8 mouse cellular contexts compared by ENCODE assay signal in genomic region chr8:119838100-119838982, GRCm38 (mm10). TPM values are rescaled to one million over a fixed set of nuclear protein-coding genes. Genes with fewer than 3 reads are reported as not detected.
A peak's percentile ranks its signal among the peaks of the same experiment; 100 is the strongest.
DNase-seq lines count a peak whose midpoint lies in the region; ATAC-seq and TF ChIP-seq lines count a peak whose summit lies in the region.

No protein-coding gene starts in this region.

- no peak overlapping the region for H3K9ac ChIP-seq in lung, postnatal 0 days (replicated peaks; ENCODE audit: low read depth)
- no peak overlapping the region; the same call in 1 of the 2 replicates for H3K9ac ChIP-seq in embryonic facial prominence, embryonic 15.5 days
- H3K9ac ChIP-seq in kidney, postnatal 0 days (ENCODE audit: low read depth, low read length): peak overlapping the region; percentile 76; the same call in 1 of the 2 replicates

- WGBS in lung, postnatal 0 days: 53% methylated on average over 19 of the region's 19 CpGs
- 69% methylated on average over 19 of the region's 19 CpGs for WGBS in embryonic facial prominence, embryonic 15.5 days
- 42% methylated on average over 19 of the region's 19 CpGs for WGBS in kidney, postnatal 0 days

- peak overlapping the region; percentile 51; the same call in 1 of the 2 replicates for H3K27ac ChIP-seq in lung, postnatal 0 days (ENCODE audit: low read length)
- peak overlapping the region; percentile 55 for H3K27ac ChIP-seq in embryonic facial prominence, embryonic 15.5 days (replicated peaks)
- peak overlapping the region; percentile 73 for H3K27ac ChIP-seq in kidney, postnatal 0 days

- no peak for TF ChIP-seq CTCF in lung, postnatal 0 days (IDR thresholded peaks at IDR 0.05)
- TF ChIP-seq CTCF in kidney, postnatal 0 days (IDR thresholded peaks at IDR 0.05; ENCODE audit: low read depth): no peak

- intact Hi-C loops in left cerebral cortex, postnatal 14 days (cut with DNase I): no loop called here

- no peaks in the 10 kb centered on the region for H3K36me3 ChIP-seq in lung, postnatal 0 days (ENCODE audit: insufficient read depth, low read length)
- 0 out of 2 replicates have a peak, but pooled peaks cover 4% of the 10 kb centered on the region for H3K36me3 ChIP-seq in embryonic facial prominence, embryonic 15.5 days
- 0 out of 2 replicates have a peak, but pooled peaks cover 2% of the 10 kb centered on the region for H3K36me3 ChIP-seq in kidney, postnatal 0 days (ENCODE audit: insufficient read depth, low read length)

- no peaks in the 10 kb centered on the region for H3K27me3 ChIP-seq in lung, postnatal 0 days (replicated peaks; ENCODE audit: insufficient read depth, low read length)
- no peaks in the 10 kb centered on the region for H3K27me3 ChIP-seq in embryonic facial prominence, embryonic 15.5 days
- no peaks in the 10 kb centered on the region for H3K27me3 ChIP-seq in kidney, postnatal 0 days (ENCODE audit: insufficient read depth, low read length)

- peaks cover 14% of the 10 kb centered on the region; the same call in 1 of the 2 replicates for H3K4me1 ChIP-seq in lung, postnatal 0 days (ENCODE audit: insufficient read depth, low read depth, low read length)
- peaks cover 44% of the 10 kb centered on the region for H3K4me1 ChIP-seq in embryonic facial prominence, embryonic 15.5 days
- peaks cover 25% of the 10 kb centered on the region for H3K4me1 ChIP-seq in kidney, postnatal 0 days (replicated peaks; ENCODE audit: insufficient read depth, low read length)

- H3K4me2 ChIP-seq in lung, postnatal 0 days (replicated peaks; ENCODE audit: low read depth, low read length): peak overlapping the region; percentile 91
- peak overlapping the region; percentile 87 for H3K4me2 ChIP-seq in embryonic facial prominence, embryonic 15.5 days (replicated peaks)
- H3K4me2 ChIP-seq in kidney, postnatal 0 days (ENCODE audit: low read length): peak overlapping the region; percentile 87

- peak; percentile 30 for DNase-seq in lung, postnatal 0 days (ENCODE audit: low spot score)
- DNase-seq in lung, postnatal 4 days: no peak
- no peak for DNase-seq in kidney, postnatal 0 days (ENCODE audit: low spot score)
- DNase-seq in naive thymus-derived CD4-positive, alpha-beta T cell, adult 2 months (ENCODE audit: low read depth): peak; percentile 69
- DNase-seq in retina, postnatal 1 day: no peak
- no peak for DNase-seq in adrenal gland, adult 2 months
- DNase-seq in left cerebral cortex, postnatal 14 days (ENCODE audit: low spot score in 2 of 2): no peak

- no peak for TF ChIP-seq EP300 in lung, postnatal 0 days (IDR thresholded peaks at IDR 0.05)

- peak overlapping the region; percentile 59; the same call in 1 of the 2 replicates for H3K4me3 ChIP-seq in lung, postnatal 0 days (ENCODE audit: low read depth, low read length)
- H3K4me3 ChIP-seq in embryonic facial prominence, embryonic 15.5 days (replicated peaks): peak overlapping the region; percentile 60
- peak overlapping the region; percentile 72 for H3K4me3 ChIP-seq in kidney, postnatal 0 days (replicated peaks; ENCODE audit: low read depth, low read length)

- no peaks in the 10 kb centered on the region for H3K9me3 ChIP-seq in lung, postnatal 0 days (ENCODE audit: low read length)
- no peaks in the 10 kb centered on the region for H3K9me3 ChIP-seq in embryonic facial prominence, embryonic 15.5 days (replicated peaks)
- H3K9me3 ChIP-seq in kidney, postnatal 0 days (replicated peaks; ENCODE audit: low read length): no peaks in the 10 kb centered on the region

- ATAC-seq in lung, postnatal 0 days: no peak
- ATAC-seq in embryonic facial prominence, embryonic 15.5 days (ENCODE audit: insufficient number of reproducible peaks, low FRiP score, low TSS enrichment, low read depth): no peak
- no peak for ATAC-seq in kidney, postnatal 0 days (replicated peaks; ENCODE audit: low FRiP score, low read depth)

RNA-seq across cellular contexts. Expression of gene Cotl1, which starts 2.0 kb away (rescaled TPM):
- polyA plus RNA-seq in lung, postnatal 0 days (2015; fragmentation: Nextera tagmentation; extraction: Ambion mirVana): 54.3 and 54.6 TPM in 2 replicates
- 76.6 and 105 TPM in 2 replicates for polyA plus RNA-seq in embryonic facial prominence, embryonic 15.5 days (2015; fragmentation: Nextera tagmentation; extraction: Ambion mirVana)
- 101 and 117 TPM in 2 replicates for polyA plus RNA-seq in kidney, postnatal 0 days (2015; fragmentation: Nextera tagmentation; extraction: Ambion mirVana)
- 10 to 100 TPM; 45.4 to 50.4 TPM for total RNA-seq in adrenal gland, adult 2 months (2021)
- 156 TPM in 2 replicates for polyA plus RNA-seq in adrenal gland, adult 2 months (2012; rRNA removed)
- total RNA-seq in left cerebral cortex, postnatal 14 days (2021): 10 to 100 TPM; 65.0 to 67.4 TPM

RNA-seq across cellular contexts. Expression of gene Klhl36, which starts 23.7 kb away (rescaled TPM):
- 11.4 and 11.6 TPM in 2 replicates for polyA plus RNA-seq in lung, postnatal 0 days (2015; fragmentation: Nextera tagmentation; extraction: Ambion mirVana)
- 13.7 and 14.1 TPM in 2 replicates for polyA plus RNA-seq in embryonic facial prominence, embryonic 15.5 days (2015; fragmentation: Nextera tagmentation; extraction: Ambion mirVana)
- 22.1 and 22.5 TPM in 2 replicates for polyA plus RNA-seq in kidney, postnatal 0 days (2015; fragmentation: Nextera tagmentation; extraction: Ambion mirVana)
- 10 to 100 TPM in 1 of 2 experiments, 1 to 10 TPM in 1; 4.3 to 11.3 TPM for total RNA-seq in adrenal gland, adult 2 months (2021)
- 19.8 and 25.5 TPM in 2 replicates for polyA plus RNA-seq in adrenal gland, adult 2 months (2012; rRNA removed)
- total RNA-seq in left cerebral cortex, postnatal 14 days (2021): 1 to 10 TPM; 6.0 to 7.3 TPM

Comparison
In these comparisons a context has a peak if more than half of its experiments do, and no peak if none do; other contexts are left out.
1. DNase-seq: peak in lung, postnatal 0 days (single experiment) and naive thymus-derived CD4-positive, alpha-beta T cell, adult 2 months (single experiment); none in lung, postnatal 4 days (0 of 2), kidney, postnatal 0 days (single experiment), retina, postnatal 1 day (single experiment), adrenal gland, adult 2 months (single experiment) and left cerebral cortex, postnatal 14 days (0 of 2).
2. Peak in every context shown above with its lines, with median percentiles within 50 percentile points of each other: H3K27ac ChIP-seq, H3K4me2 ChIP-seq and H3K4me3 ChIP-seq.